Mouse (Mus musculus): ENCODE results near the gene Higd1a. TPM values are rescaled to one million over a fixed set of nuclear protein-coding genes. Genes with fewer than 3 reads are reported as not detected.

Higd1a gene
- polyA plus RNA-seq (2014; fragmentation: Illumina TruSeq; extraction: RNeasy Lipid Tissue Mini Kit (QIAGEN cat#74804); ENCODE audit: low read depth, low replicate concordance): 70.4 TPM

GRCm38 (mm10) chr9:121858153-121858488 lies at the start of gene Higd1a:
Higd1a (minus strand) TSS chr9:121858362.

GRCm38 (mm10) chr9:121898245-121898644 lies 40.1 kb upstream of the Higd1a start, which contains the start of gene Ackr2:
Ackr2 (plus strand) TSS chr9:121898355.

GRCm38 (mm10) chr9:121838829-121839621 lies 19.1 kb downstream of the Higd1a start, which contains the start of gene Ccdc13:
Ccdc13 (minus strand) TSS chr9:121839461.

Other genes starting within 250 kb of the Higd1a start
- 1.9 TPM for gene Lyzl4, start 216.3 kb downstream of the Higd1a start, polyA plus RNA-seq (2014; fragmentation: Illumina TruSeq; extraction: RNeasy Lipid Tissue Mini Kit (QIAGEN cat#74804); ENCODE audit: low read depth, low replicate concordance)
- gene Vipr1, start 215.6 kb downstream of the Higd1a start, polyA plus RNA-seq (2014; fragmentation: Illumina TruSeq; extraction: RNeasy Lipid Tissue Mini Kit (QIAGEN cat#74804); ENCODE audit: low read depth, low replicate concordance): 6.1 TPM
- gene Sec22c, start 152.9 kb downstream of the Higd1a start, polyA plus RNA-seq (2014; fragmentation: Illumina TruSeq; extraction: RNeasy Lipid Tissue Mini Kit (QIAGEN cat#74804); ENCODE audit: low read depth, low replicate concordance): 8.3 TPM
- 57.9 TPM for gene Ss18l2, start 148.0 kb downstream of the Higd1a start, polyA plus RNA-seq (2014; fragmentation: Illumina TruSeq; extraction: RNeasy Lipid Tissue Mini Kit (QIAGEN cat#74804); ENCODE audit: low read depth, low replicate concordance)
- gene Nktr, start 139.2 kb downstream of the Higd1a start, polyA plus RNA-seq (2014; fragmentation: Illumina TruSeq; extraction: RNeasy Lipid Tissue Mini Kit (QIAGEN cat#74804); ENCODE audit: low read depth, low replicate concordance): 91.5 TPM
- gene Zfp651, start 99.0 kb downstream of the Higd1a start, polyA plus RNA-seq (2014; fragmentation: Illumina TruSeq; extraction: RNeasy Lipid Tissue Mini Kit (QIAGEN cat#74804); ENCODE audit: low read depth, low replicate concordance): 24.5 TPM
- gene Klhl40, start 80.8 kb downstream of the Higd1a start, polyA plus RNA-seq (2014; fragmentation: Illumina TruSeq; extraction: RNeasy Lipid Tissue Mini Kit (QIAGEN cat#74804); ENCODE audit: low read depth, low replicate concordance): not detected
- gene Hhatl, start 65.9 kb downstream of the Higd1a start, polyA plus RNA-seq (2014; fragmentation: Illumina TruSeq; extraction: RNeasy Lipid Tissue Mini Kit (QIAGEN cat#74804); ENCODE audit: low read depth, low replicate concordance): 6.2 TPM
- 2.4 TPM for gene Ccdc13, start 18.9 kb downstream of the Higd1a start, polyA plus RNA-seq (2014; fragmentation: Illumina TruSeq; extraction: RNeasy Lipid Tissue Mini Kit (QIAGEN cat#74804); ENCODE audit: low read depth, low replicate concordance)
- gene Ackr2, start 40.0 kb upstream of the Higd1a start, polyA plus RNA-seq (2014; fragmentation: Illumina TruSeq; extraction: RNeasy Lipid Tissue Mini Kit (QIAGEN cat#74804); ENCODE audit: low read depth, low replicate concordance): 2.6 TPM
- not detected for gene Cyp8b1, start 57.9 kb upstream of the Higd1a start, polyA plus RNA-seq (2014; fragmentation: Illumina TruSeq; extraction: RNeasy Lipid Tissue Mini Kit (QIAGEN cat#74804); ENCODE audit: low read depth, low replicate concordance)
- gene Fam198a, start 92.6 kb upstream of the Higd1a start, polyA plus RNA-seq (2014; fragmentation: Illumina TruSeq; extraction: RNeasy Lipid Tissue Mini Kit (QIAGEN cat#74804); ENCODE audit: low read depth, low replicate concordance): 2.5 TPM
- gene Pomgnt2, start 138.7 kb upstream of the Higd1a start, polyA plus RNA-seq (2014; fragmentation: Illumina TruSeq; extraction: RNeasy Lipid Tissue Mini Kit (QIAGEN cat#74804); ENCODE audit: low read depth, low replicate concordance): 9.2 TPM